Mouse (Mus musculus) layer of hippocampus, adult 11-12 months (tissue): ENCODE measurements at regions not wholly inside any gene's neighbourhood (a gene's known extent, or its start where the extent isn't known, plus 50 kb on each side); places are given as distances from the start of the nearest gene placed in this dataset.
A peak's percentile ranks its signal among the peaks of the same experiment; 100 is the strongest.

ENCODE experiments used
- DNase-seq: peaks from one replicate; pipeline ENCODE4 v3.0.0; 2022; ENCODE audit warnings: low spot score

GRCm38 (mm10) chrX:92791023-92791346 lies 191.6 kb upstream of the Mageb18 start:
- DNase-seq: no peak

GRCm38 (mm10) chrX:92790323-92791022 lies 191.1 kb upstream of the Mageb18 start:
- DNase-seq: no peak

- no peak for DNase-seq
Observed at GRCm38 (mm10) chrX:92786814-92787213, 187.4 kb upstream of the Mageb18 start.

DNA sequence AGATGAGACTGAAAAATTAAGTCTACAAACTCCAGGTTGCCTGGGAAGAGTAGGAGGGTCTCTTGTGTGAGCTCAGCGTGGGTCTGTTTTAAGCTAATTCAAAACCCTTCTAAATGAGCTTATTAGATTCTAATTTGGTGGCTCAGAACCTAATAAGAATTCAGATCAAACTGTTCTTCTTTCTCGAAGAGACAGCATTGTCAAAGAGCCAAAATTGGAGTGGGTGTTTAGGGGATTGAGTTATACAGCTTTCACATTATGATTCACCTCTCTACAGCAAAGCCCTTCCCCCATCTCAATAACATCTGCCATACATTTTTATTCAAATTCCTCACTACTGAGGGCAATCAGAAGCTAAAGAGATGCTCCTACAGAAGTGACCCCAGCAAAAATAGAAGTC lies 140.7 kb upstream of the Mageb18 start:
- DNase-seq: no peak

DNA sequence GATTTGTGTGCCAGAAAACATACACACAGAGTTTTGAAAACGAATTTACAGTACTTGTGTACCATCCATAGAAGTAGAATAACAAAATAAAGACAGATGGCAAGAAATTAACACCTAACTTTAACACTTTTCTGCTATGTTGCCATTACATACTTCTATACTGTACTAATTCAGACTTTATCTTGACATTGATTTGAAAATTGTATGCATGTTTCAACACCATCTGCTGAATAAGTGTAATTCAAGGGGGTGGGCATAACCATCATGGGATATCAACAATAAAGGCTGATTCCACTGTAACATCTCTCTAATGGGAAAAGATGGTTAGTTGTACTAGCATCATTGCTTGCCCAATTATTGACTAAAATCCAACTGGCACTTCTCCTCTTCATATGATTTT lies 110.9 kb upstream of the Mageb18 start:
- no peak for DNase-seq

DNA sequence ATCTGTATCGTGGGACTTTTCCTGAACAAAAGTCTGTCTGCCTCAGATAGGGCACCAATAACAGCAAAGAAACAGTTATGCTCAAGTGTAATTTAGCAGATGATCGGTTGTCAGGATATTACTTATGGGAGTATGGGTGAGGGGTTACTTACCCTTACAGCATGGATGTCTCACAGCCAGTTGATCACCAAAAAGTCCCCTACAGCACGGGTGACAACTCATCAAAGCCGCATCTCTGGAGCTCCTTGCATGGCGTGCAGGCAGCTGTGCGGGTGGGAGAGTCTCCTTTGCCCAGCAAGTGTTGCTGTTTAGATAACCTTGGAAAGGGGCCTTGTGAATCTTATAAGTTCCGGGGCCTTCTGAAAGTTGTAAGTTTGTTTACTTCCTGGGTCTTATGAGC lies 80.4 kb upstream of the Mageb18 start:
- no peak for DNase-seq

GRCm38 (mm10) chrX:92661168-92661567 lies 61.8 kb upstream of the Mageb18 start:
- peak; percentile 2 for DNase-seq
